Mouse (Mus musculus) stomach, embryonic 16.5 days (tissue): ENCODE results near the gene Pappa. TPM values are rescaled to one million over a fixed set of nuclear protein-coding genes. Genes with fewer than 3 reads are reported as not detected.

Experiments
- ATAC-seq: fragments of 200-750 bp; cut with Nextera tagmentation; 2 replicates; pipeline ENCODE4 v1.8.0; 2017; ENCODE audit warnings: moderate number of reproducible peaks, moderate TSS enrichment; ENCODE audit not compliant: insufficient read depth, low FRiP score
- H3K27ac ChIP-seq: fragments of 300-500 bp; sonication (generic); 2 replicates; pipeline ENCODE4 v1.5.1; 2014; ENCODE audit warnings: low read length
- H3K27me3 ChIP-seq: fragments of 300-500 bp; sonication (generic); 2 replicates; pipeline ENCODE4 v1.6.1; 2014; ENCODE audit warnings: low read length, control low read depth, mixed read lengths; ENCODE audit not compliant: control insufficient read depth, insufficient read depth
- H3K36me3 ChIP-seq: fragments of 300-500 bp; sonication (generic); 2 replicates; pipeline ENCODE4 v1.6.1; 2014; ENCODE audit warnings: low read length; ENCODE audit not compliant: control insufficient read depth, insufficient read depth
- H3K4me1 ChIP-seq: fragments of 300-500 bp; sonication (generic); 2 replicates; pipeline ENCODE4 v1.6.1; 2014; ENCODE audit warnings: low read length, control low read depth, mixed read lengths; ENCODE audit not compliant: control insufficient read depth, insufficient read depth
- H3K4me2 ChIP-seq: fragments of 300-500 bp; sonication (generic); 2 replicates; pipeline ENCODE4 v1.6.1; 2014; ENCODE audit warnings: low read depth, low read length, mixed read lengths
- H3K4me3 ChIP-seq: fragments of 300-500 bp; sonication (generic); replicated peaks from 2 replicates; pipeline ENCODE4 v1.5.1; 2014; ENCODE audit warnings: mild to moderate bottlenecking, low read length
- H3K9ac ChIP-seq: fragments of 300-500 bp; sonication (generic); 2 replicates; pipeline ENCODE4 v1.6.1; 2014; ENCODE audit warnings: low read length
- H3K9me3 ChIP-seq: fragments of 300-500 bp; sonication (generic); replicated peaks from 2 replicates; pipeline ENCODE4 v1.6.1; 2016; ENCODE audit warnings: low read length, control low read depth; ENCODE audit not compliant: control insufficient read depth
- WGBS: fragments of 180-500 bp; shearing (Covaris S2); extraction: QIAGEN DNeasy Blood & Tissue Kit; methylation state at CpG from one replicate; pipeline ENCODE4 v1.1.7; 2014; 5-methylcytosine and 5-hydroxymethylcytosine counted together
- polyA plus RNA-seq: library from polyadenylated mRNA; unstranded; fragments of >200 nt; fragmentation: Nextera tagmentation; extraction: Ambion mirVana; gene quantifications from 2 replicates; pipeline ENCODE4 v1.2.1, GENCODE M21; 2015

Pappa gene
- polyA plus RNA-seq, 1 experiment from 2014 or later, result 0.98 TPM

DNA sequence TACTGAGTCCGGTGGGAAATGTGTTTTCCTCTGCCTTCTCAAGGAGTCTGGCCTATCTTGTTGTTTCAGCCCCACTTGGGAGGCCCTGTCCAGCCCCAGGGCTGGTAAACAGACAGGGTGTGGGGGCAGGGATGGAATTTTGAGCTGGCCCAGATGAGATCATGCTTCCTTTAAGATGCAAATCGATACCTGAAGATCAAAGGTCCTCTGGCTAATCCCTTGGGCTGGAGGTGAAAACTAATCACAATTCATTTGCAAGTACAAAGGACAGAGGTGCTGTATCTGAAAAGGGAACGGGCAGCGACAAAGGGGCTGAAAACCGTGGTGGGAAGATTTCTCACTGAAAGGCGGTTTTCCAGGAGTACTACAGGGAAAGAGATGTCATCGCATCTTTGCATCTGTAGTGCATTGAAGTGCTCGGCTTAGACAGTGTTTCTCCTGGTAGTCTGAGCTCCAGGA lies 114.6 kb downstream of the Pappa start:
- H3K27me3 ChIP-seq, result no peaks in the 10 kb centered on the region
- H3K9me3 ChIP-seq, result no peaks in the 10 kb centered on the region
- no peaks in the 10 kb centered on the region for H3K4me1 ChIP-seq
- no peak for ATAC-seq
- no peaks in the 10 kb centered on the region for H3K36me3 ChIP-seq
- H3K27ac ChIP-seq, result no peak overlapping the region
- no peak overlapping the region for H3K9ac ChIP-seq
- H3K4me3 ChIP-seq, result no peak overlapping the region
- 21% methylated on average over 8 of the region's 8 CpGs for WGBS
- H3K4me2 ChIP-seq, result no peak overlapping the region

- Histone ChIP-seq H3K4me2 (no peak overlapping the region), H3K4me1 (no peaks in the 10 kb centered on the region), H3K27me3 (no peaks in the 10 kb centered on the region), H3K9me3 (no peaks in the 10 kb centered on the region), H3K4me3 (no peak overlapping the region), H3K9ac (no peak overlapping the region), H3K27ac (no peak overlapping the region), H3K36me3 (no peaks in the 10 kb centered on the region)
- 21% methylated on average over 3 of the region's 3 CpGs for WGBS
- no peak for ATAC-seq
Observed at GRCm38 (mm10) chr4:65242434-65242931, 118.5 kb downstream of the Pappa start.

DNA sequence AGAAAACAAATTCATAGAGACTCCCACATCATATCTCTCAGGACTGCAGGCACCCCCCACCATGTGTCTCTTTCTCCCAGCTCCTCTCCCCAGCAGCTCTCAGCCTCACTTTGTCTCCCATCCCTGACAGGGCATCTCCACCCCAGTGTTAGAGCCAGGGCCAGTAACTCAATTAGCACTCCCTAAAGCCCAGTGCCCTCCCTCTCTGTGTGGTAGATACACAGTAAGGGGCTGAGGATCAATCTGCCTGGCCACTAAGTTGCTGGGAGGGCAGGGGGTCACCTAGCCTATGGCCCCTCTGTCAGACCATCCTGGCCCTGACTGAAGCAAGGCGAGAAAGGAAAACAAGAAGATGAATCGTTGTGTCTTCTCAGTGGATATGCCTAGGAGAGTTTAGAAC lies 119.3 kb downstream of the Pappa start:
- Histone ChIP-seq H3K4me1 (no peaks in the 10 kb centered on the region), H3K9ac (no peak overlapping the region), H3K9me3 (no peaks in the 10 kb centered on the region), H3K4me3 (no peak overlapping the region), H3K27me3 (no peaks in the 10 kb centered on the region), H3K36me3 (no peaks in the 10 kb centered on the region), H3K27ac (no peak overlapping the region), H3K4me2 (no peak overlapping the region)
- no peak for ATAC-seq
- 48% methylated on average over 2 of the region's 2 CpGs for WGBS

DNA sequence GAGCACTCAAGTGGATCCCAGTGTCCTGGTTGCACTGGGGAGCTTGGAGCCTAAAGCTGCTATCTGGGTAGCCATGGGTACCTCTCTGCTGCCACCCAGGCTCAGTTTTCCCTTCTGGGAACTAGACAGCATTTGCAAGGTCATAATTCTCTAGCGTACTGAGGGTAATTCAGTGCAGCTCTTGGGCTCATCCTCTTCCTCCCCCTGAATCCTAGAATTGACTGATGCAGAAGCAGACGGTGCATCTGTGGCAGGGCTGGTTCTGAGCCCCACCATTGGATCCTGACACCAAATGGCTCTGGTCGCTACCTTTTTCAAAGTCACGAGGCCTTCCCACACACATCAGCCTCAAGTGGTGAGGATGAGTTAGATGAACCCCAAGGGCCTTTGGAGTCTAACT lies 121.0 kb downstream of the Pappa start:
- WGBS, result 68% methylated on average over 4 of the region's 4 CpGs
- H3K36me3 ChIP-seq, result no peaks in the 10 kb centered on the region
- no peaks in the 10 kb centered on the region for H3K4me1 ChIP-seq
- H3K27me3 ChIP-seq, result no peaks in the 10 kb centered on the region
- no peak for ATAC-seq
- H3K4me3 ChIP-seq, result no peak overlapping the region
- H3K9me3 ChIP-seq, result no peaks in the 10 kb centered on the region
- no peak overlapping the region for H3K4me2 ChIP-seq
- no peak overlapping the region for H3K27ac ChIP-seq
- no peak overlapping the region for H3K9ac ChIP-seq

GRCm38 (mm10) chr4:65245440-65245839 lies 121.5 kb downstream of the Pappa start:
- no peak overlapping the region for H3K27ac ChIP-seq
- no peak overlapping the region for H3K4me2 ChIP-seq
- no peaks in the 10 kb centered on the region for H3K9me3 ChIP-seq
- H3K36me3 ChIP-seq, result no peaks in the 10 kb centered on the region
- no peaks in the 10 kb centered on the region for H3K27me3 ChIP-seq
- H3K4me3 ChIP-seq, result no peak overlapping the region
- no peak for ATAC-seq
- no peaks in the 10 kb centered on the region for H3K4me1 ChIP-seq
- 61% methylated on average over 3 of the region's 3 CpGs for WGBS
- H3K9ac ChIP-seq, result no peak overlapping the region

GRCm38 (mm10) chr4:65252193-65252592 lies 128.2 kb downstream of the Pappa start:
- no peaks in the 10 kb centered on the region for H3K27me3 ChIP-seq
- WGBS, result 12% methylated on average over 8 of the region's 8 CpGs

DNA sequence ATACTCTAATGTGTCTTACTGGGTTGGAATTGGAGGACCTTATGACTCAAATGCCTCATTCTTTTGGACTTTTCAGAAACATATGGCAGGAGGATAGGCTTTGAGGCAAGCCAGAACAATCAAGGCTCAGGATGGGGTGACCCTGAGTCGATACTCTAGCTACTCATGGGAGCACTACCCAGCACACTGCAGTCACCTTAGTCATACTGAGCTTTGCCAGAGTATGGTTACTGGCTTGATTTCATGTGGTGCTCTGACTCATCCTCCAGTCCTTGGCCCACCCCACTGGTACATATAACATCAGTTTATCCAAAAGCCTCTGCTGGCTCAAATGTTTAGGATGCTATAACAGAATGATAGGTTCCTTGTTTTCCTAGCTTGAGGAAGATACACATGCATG lies 130.1 kb downstream of the Pappa start:
- H3K4me2 ChIP-seq, result no peak overlapping the region
- WGBS, result 76% methylated on average over 1 of the region's 1 CpGs
- no peak overlapping the region for H3K9ac ChIP-seq
- no peaks in the 10 kb centered on the region for H3K36me3 ChIP-seq
- H3K27me3 ChIP-seq, result no peaks in the 10 kb centered on the region
- no peak overlapping the region for H3K27ac ChIP-seq
- ATAC-seq, result no peak
- H3K4me3 ChIP-seq, result no peak overlapping the region
- H3K9me3 ChIP-seq, result no peaks in the 10 kb centered on the region
- H3K4me1 ChIP-seq, result no peaks in the 10 kb centered on the region

More at GRCm38 (mm10) chr4:65252193-65252592, 128.2 kb downstream of the Pappa start:
- Histone ChIP-seq H3K27ac (no peak overlapping the region), H3K4me1 (no peaks in the 10 kb centered on the region), H3K9ac (no peak overlapping the region), H3K36me3 (no peaks in the 10 kb centered on the region), H3K4me2 (no peak overlapping the region), H3K4me3 (no peak overlapping the region), H3K9me3 (no peaks in the 10 kb centered on the region)
- ATAC-seq, result no peak

- no peaks in the 10 kb centered on the region for H3K27me3 ChIP-seq
- H3K4me2 ChIP-seq, result no peak overlapping the region
- ATAC-seq, result no peak
- no peaks in the 10 kb centered on the region for H3K9me3 ChIP-seq
- H3K9ac ChIP-seq, result no peak overlapping the region
- no peaks in the 10 kb centered on the region for H3K4me1 ChIP-seq
- 37% methylated on average over 2 of the region's 2 CpGs for WGBS
- H3K4me3 ChIP-seq, result no peak overlapping the region
- no peaks in the 10 kb centered on the region for H3K36me3 ChIP-seq
- H3K27ac ChIP-seq, result no peak overlapping the region
Observed at GRCm38 (mm10) chr4:65267066-65267465, 143.1 kb downstream of the Pappa start.

DNA sequence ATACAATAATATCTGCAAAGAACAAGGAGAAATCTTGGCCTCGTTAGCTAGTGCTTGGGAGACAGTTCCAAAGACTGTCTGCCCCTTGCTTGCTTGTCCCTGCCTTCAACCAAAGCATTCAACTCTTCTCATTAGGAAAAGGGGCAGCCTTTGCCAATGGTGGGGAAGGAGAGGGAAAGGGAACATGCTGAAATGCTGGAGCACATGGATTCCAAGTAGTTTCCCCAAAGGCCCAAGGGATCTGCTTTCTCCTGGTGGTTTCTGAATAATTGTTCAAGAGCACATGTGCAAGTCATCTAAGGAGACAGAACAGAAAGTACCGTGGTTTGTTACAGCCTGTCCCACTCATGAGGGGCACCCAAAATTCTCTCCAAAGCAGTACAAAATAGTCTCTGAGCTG lies 146.0 kb downstream of the Pappa start:
- WGBS, result 91% methylated on average over 2 of the region's 2 CpGs
- no peak overlapping the region for H3K4me2 ChIP-seq
- no peak overlapping the region for H3K4me3 ChIP-seq
- H3K27me3 ChIP-seq, result no peaks in the 10 kb centered on the region
- H3K36me3 ChIP-seq, result no peaks in the 10 kb centered on the region
- H3K27ac ChIP-seq, result no peak overlapping the region
- H3K9ac ChIP-seq, result no peak overlapping the region
- H3K4me1 ChIP-seq, result no peaks in the 10 kb centered on the region
- ATAC-seq, result no peak
- H3K9me3 ChIP-seq, result no peaks in the 10 kb centered on the region

DNA sequence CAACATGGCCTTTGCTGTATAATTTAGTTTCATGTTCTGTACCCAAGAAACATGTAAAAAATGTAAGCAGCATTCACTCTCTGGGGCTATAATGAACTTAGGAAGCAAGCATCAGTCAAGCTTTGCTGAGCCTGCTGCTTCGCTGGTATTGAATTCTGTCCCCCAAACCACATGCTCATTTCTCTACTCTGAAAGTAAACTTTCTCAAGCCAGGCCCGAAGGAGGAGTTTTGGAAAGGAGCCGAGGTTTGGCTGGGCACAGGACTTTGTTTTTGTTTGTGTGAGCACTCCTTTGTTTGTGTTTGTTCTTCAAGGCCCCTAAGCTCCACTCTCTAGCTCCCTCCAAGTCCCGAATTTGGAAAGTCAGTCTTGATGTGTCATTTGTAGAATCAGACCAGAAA lies 148.3 kb downstream of the Pappa start:
- H3K27me3 ChIP-seq, result no peaks in the 10 kb centered on the region
- H3K27ac ChIP-seq, result no peak overlapping the region
- H3K9ac ChIP-seq, result no peak overlapping the region
- H3K36me3 ChIP-seq, result no peaks in the 10 kb centered on the region
- 35% methylated on average over 4 of the region's 4 CpGs for WGBS
- H3K4me1 ChIP-seq, result no peaks in the 10 kb centered on the region
- ATAC-seq, result no peak
- no peak overlapping the region for H3K4me3 ChIP-seq
- no peaks in the 10 kb centered on the region for H3K9me3 ChIP-seq
- H3K4me2 ChIP-seq, result no peak overlapping the region
